Mouse (Mus musculus): ENCODE results near the gene Asap2. TPM values are rescaled to one million over a fixed set of nuclear protein-coding genes. Genes with fewer than 3 reads are reported as not detected.
A peak's percentile ranks its signal among the peaks of the same experiment; 100 is the strongest.
"Not testable (repeated sequence)": the region's sequence is repeated elsewhere in the genome, so short reads cannot be mapped to it uniquely, and the experiment has no call there.

The Asap2 gene
- polyA plus RNA-seq, 1 experiment from 2014 or later: 16.7 TPM

GRCm38 (mm10) chr12:21097806-21098325 lies 107.6 kb downstream of the Asap2 start:
- not testable (repeated sequence) for H3K4me1 ChIP-seq (ENCODE audit: control insufficient read depth, insufficient read depth, low read length); H3K9ac ChIP-seq (replicated peaks; ENCODE audit: low read length); H3K27me3 ChIP-seq (ENCODE audit: control insufficient read depth, insufficient read depth, low read length); H3K4me3 ChIP-seq (replicated peaks; ENCODE audit: low read depth, low read length); DNase-seq; H3K27ac ChIP-seq (replicated peaks; ENCODE audit: low read depth, low read length); H3K36me3 ChIP-seq (ENCODE audit: control insufficient read depth, insufficient read depth, low read length); ATAC-seq (ENCODE audit: low FRiP score, low TSS enrichment); H3K4me2 ChIP-seq (ENCODE audit: low read length); H3K9me3 ChIP-seq (ENCODE audit: control insufficient read depth, low read length)
- 46% methylated on average over 3 of the region's 3 CpGs for WGBS

DNA sequence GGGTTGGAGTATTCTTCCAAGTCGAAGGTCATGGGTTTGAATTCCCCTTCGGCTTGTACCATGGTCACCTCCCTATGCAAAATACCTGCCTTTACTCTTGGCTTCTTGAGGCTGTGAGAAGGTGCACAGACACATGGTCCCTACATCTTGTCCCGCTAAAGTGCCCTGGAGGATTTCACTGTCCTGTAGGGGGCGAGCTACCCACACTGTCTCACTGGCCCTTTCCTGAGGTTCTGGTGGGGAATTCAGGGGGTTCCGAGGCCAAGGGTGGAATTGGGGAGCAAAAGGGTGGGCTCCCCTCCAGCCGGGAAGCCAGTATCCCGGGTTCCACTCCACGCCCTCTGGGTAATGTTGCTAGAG lies 120.8 kb downstream of the Asap2 start:
- H3K4me1 ChIP-seq (ENCODE audit: control insufficient read depth, insufficient read depth, low read length); H3K36me3 ChIP-seq (ENCODE audit: control insufficient read depth, insufficient read depth, low read length); DNase-seq; H3K27me3 ChIP-seq (ENCODE audit: control insufficient read depth, insufficient read depth, low read length); H3K9me3 ChIP-seq (ENCODE audit: control insufficient read depth, low read length): not testable (repeated sequence)
- 4% methylated on average over 8 of the region's 8 CpGs for WGBS
- Histone ChIP-seq H3K9ac (replicated peaks; ENCODE audit: low read length) (peak overlapping the region; percentile 80), H3K27ac (replicated peaks; ENCODE audit: low read depth, low read length) (peak overlapping the region; percentile 87), H3K4me3 (replicated peaks; ENCODE audit: low read depth, low read length) (peak overlapping the region; percentile 73), H3K4me2 (ENCODE audit: low read length) (peak overlapping the region; percentile 66)
- peak; percentile 73 for ATAC-seq (ENCODE audit: low FRiP score, low TSS enrichment)

DNA sequence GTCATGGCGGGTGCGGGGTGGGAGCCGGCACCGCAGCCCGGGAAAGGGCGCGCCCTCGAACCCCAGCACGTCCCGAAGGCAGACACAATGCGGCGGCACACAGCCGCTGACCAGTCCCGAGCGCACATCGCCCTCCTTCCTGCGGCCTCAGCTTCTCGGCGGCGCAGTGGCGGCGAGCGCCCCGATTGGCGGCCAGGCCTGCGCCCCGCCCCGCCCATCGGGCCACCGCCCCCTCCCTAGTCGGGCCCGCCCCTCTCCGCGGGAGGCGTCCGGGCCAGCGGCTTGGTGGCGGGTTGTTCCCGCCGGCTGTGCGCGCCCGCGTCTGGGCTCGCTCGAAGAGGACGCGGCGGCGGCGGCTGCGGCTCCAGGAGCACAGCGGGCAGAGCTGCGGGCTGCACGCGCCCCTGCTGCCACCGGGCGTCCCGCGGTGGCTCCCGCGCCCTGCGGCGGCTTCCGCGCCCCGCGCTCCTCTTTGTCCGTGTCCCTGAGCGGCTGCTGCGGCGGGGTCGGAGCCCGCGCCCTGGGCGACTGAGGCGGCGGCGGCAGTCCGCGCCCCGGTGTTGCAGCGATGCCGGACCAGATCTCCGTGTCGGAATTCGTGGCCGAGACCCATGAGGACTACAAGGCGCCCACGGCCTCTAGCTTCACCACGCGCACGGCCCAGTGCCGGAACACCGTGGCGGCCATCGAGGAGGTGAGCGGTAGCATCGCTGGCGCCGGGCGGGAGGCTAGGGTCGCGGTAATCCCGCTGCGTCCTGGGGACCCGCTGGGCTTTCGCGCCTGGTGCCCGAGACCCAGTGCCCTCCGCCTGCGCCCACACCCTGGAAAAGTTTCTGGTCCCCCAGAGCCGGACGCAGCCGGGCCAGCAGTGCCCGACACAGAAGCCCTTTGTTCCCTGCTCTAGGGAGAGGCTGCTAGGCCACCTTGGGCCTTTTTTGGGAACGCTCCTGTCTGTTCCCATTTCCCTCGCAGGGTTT lies 121.5 kb downstream of the Asap2 start:
- peak overlapping the region; percentile 87 for H3K27ac ChIP-seq (replicated peaks; ENCODE audit: low read depth, low read length)
- peak overlapping the region; percentile 73 for H3K4me3 ChIP-seq (replicated peaks; ENCODE audit: low read depth, low read length)
- H3K9ac ChIP-seq (replicated peaks; ENCODE audit: low read length): peak overlapping the region; percentile 80
- peak; percentile 99 for ATAC-seq (ENCODE audit: low FRiP score, low TSS enrichment)
- peak overlapping the region; percentile 66 for H3K4me2 ChIP-seq (ENCODE audit: low read length)
- H3K4me1 ChIP-seq (ENCODE audit: control insufficient read depth, insufficient read depth, low read length): peaks cover 2% of the 10 kb centered on the region; the same call in 1 of the 2 replicates
- H3K27me3 ChIP-seq (ENCODE audit: control insufficient read depth, insufficient read depth, low read length): no peaks in the 10 kb centered on the region
- no peaks in the 10 kb centered on the region for H3K36me3 ChIP-seq (ENCODE audit: control insufficient read depth, insufficient read depth, low read length)
- H3K9me3 ChIP-seq (ENCODE audit: control insufficient read depth, low read length): no peaks in the 10 kb centered on the region
- DNase-seq: peak; percentile 94
- WGBS: under 1% methylated on average over 102 of the region's 118 CpGs

DNA sequence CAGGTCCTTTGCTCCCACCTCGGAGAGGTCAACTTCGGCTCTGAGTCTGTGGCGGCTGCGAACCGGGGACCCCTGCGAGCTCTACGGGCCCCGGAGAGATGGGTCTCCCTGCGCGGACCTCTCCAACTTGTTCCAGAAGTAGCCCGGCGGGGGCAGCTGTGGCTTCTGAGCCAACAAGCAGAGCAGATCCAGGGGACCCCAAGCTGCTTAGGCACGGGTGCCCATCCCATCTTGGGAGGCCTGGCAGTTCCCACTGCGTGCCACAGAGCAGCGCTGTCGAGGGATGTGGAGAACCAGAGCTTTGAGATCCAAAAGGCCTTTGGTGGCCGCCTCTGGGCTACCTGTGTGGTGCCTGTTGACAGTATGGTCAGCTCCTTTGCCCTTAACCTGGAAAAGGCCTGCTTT lies 122.2 kb downstream of the Asap2 start:
- Histone ChIP-seq H3K27me3 (ENCODE audit: control insufficient read depth, insufficient read depth, low read length) (no peaks in the 10 kb centered on the region), H3K4me1 (ENCODE audit: control insufficient read depth, insufficient read depth, low read length) (peaks cover 2% of the 10 kb centered on the region; the same call in 1 of the 2 replicates), H3K4me2 (ENCODE audit: low read length) (peak overlapping the region; percentile 66), H3K9me3 (ENCODE audit: control insufficient read depth, low read length) (no peaks in the 10 kb centered on the region), H3K36me3 (ENCODE audit: control insufficient read depth, insufficient read depth, low read length) (no peaks in the 10 kb centered on the region), H3K27ac (replicated peaks; ENCODE audit: low read depth, low read length) (peak overlapping the region; percentile 87), H3K4me3 (replicated peaks; ENCODE audit: low read depth, low read length) (peak overlapping the region; percentile 73), H3K9ac (replicated peaks; ENCODE audit: low read length) (peak overlapping the region; percentile 80)
- ATAC-seq (ENCODE audit: low FRiP score, low TSS enrichment) (peak; percentile 66), DNase-seq (peak; percentile 85)
- under 1% methylated on average over 17 of the region's 17 CpGs for WGBS

DNA sequence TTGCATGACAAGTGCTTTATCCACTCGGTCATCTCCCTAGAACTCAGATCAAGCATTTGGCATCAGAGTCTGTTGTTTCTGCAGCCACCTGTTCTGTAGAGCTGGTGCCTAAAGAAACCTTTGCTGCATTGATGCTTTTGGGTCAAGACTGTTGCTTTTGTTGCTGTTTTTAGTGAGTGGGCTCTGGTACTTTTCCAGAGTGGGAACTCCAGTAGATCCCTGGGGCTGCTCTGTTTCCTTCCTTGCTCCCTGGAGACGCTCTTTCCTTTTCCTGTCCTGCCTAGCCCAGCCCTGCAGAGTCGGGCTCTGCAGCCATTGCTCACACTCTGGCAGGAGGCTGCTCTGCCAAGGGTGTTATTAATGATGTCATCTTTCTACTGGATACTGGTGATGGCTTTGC lies 129.2 kb downstream of the Asap2 start:
- Histone ChIP-seq H3K27me3 (ENCODE audit: control insufficient read depth, insufficient read depth, low read length) (no peaks in the 10 kb centered on the region), H3K9ac (replicated peaks; ENCODE audit: low read length) (no peak overlapping the region), H3K27ac (replicated peaks; ENCODE audit: low read depth, low read length) (no peak overlapping the region), H3K9me3 (ENCODE audit: control insufficient read depth, low read length) (no peaks in the 10 kb centered on the region), H3K4me2 (ENCODE audit: low read length) (no peak overlapping the region), H3K4me1 (ENCODE audit: control insufficient read depth, insufficient read depth, low read length) (peaks cover under 1% of the 10 kb centered on the region; the same call in 1 of the 2 replicates), H3K36me3 (ENCODE audit: control insufficient read depth, insufficient read depth, low read length) (no peaks in the 10 kb centered on the region), H3K4me3 (replicated peaks; ENCODE audit: low read depth, low read length) (no peak overlapping the region)
- WGBS: 82% methylated on average over 3 of the region's 3 CpGs
- DNase-seq (no peak), ATAC-seq (ENCODE audit: low FRiP score, low TSS enrichment) (no peak)

DNA sequence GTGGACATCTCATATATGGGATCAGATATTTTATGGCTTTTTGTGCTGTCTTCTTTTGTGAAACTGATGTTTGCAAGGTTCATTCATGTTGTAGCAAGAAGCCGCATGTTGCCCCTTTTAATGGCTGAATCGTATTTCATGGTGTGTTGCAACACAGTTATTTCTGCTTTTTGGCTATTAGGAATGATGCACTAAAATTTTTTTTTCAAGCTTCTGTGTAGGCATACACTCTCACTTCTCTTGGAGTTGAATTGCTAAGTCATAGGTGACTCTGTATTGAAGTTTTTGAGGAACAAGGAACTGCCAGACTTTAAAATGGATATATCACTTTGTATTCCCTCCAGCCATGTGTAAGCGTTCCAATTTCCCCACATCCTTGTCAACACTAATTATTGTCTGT lies 132.6 kb downstream of the Asap2 start:
- no peaks in the 10 kb centered on the region for H3K27me3 ChIP-seq (ENCODE audit: control insufficient read depth, insufficient read depth, low read length)
- H3K36me3 ChIP-seq (ENCODE audit: control insufficient read depth, insufficient read depth, low read length): no peaks in the 10 kb centered on the region
- peaks cover 15% of the 10 kb centered on the region for H3K4me1 ChIP-seq (ENCODE audit: control insufficient read depth, insufficient read depth, low read length)
- H3K27ac ChIP-seq (replicated peaks; ENCODE audit: low read depth, low read length): no peak overlapping the region
- WGBS: 72% methylated on average over 3 of the region's 3 CpGs
- no peak overlapping the region for H3K4me3 ChIP-seq (replicated peaks; ENCODE audit: low read depth, low read length)
- DNase-seq: no peak
- no peak for ATAC-seq (ENCODE audit: low FRiP score, low TSS enrichment)
- no peaks in the 10 kb centered on the region for H3K9me3 ChIP-seq (ENCODE audit: control insufficient read depth, low read length)
- no peak overlapping the region for H3K9ac ChIP-seq (replicated peaks; ENCODE audit: low read length)
- no peak overlapping the region for H3K4me2 ChIP-seq (ENCODE audit: low read length)

- Histone ChIP-seq H3K9ac (replicated peaks; ENCODE audit: low read length) (no peak overlapping the region), H3K9me3 (ENCODE audit: control insufficient read depth, low read length) (no peaks in the 10 kb centered on the region), H3K27ac (replicated peaks; ENCODE audit: low read depth, low read length) (no peak overlapping the region), H3K27me3 (ENCODE audit: control insufficient read depth, insufficient read depth, low read length) (no peaks in the 10 kb centered on the region), H3K4me3 (replicated peaks; ENCODE audit: low read depth, low read length) (no peak overlapping the region), H3K4me1 (ENCODE audit: control insufficient read depth, insufficient read depth, low read length) (peaks cover 16% of the 10 kb centered on the region), H3K36me3 (ENCODE audit: control insufficient read depth, insufficient read depth, low read length) (no peaks in the 10 kb centered on the region), H3K4me2 (ENCODE audit: low read length) (no peak overlapping the region)
- DNase-seq (no peak), ATAC-seq (ENCODE audit: low FRiP score, low TSS enrichment) (no peak)
- whole genome bisulfite sequencing: 95% methylated on average over 5 of the region's 5 CpGs
Measured at GRCm38 (mm10) chr12:21123647-21124046, 133.4 kb downstream of the Asap2 start.

GRCm38 (mm10) chr12:21125675-21126470 lies 135.6 kb downstream of the Asap2 start:
- 0 out of 2 replicates have a peak overlapping the region, but pooled peaks have one; percentile 4 for H3K9ac ChIP-seq (replicated peaks; ENCODE audit: low read length)
- no peak overlapping the region for H3K4me3 ChIP-seq (replicated peaks; ENCODE audit: low read depth, low read length)
- no peaks in the 10 kb centered on the region for H3K9me3 ChIP-seq (ENCODE audit: control insufficient read depth, low read length)
- no peaks in the 10 kb centered on the region for H3K36me3 ChIP-seq (ENCODE audit: control insufficient read depth, insufficient read depth, low read length)
- H3K27me3 ChIP-seq (ENCODE audit: control insufficient read depth, insufficient read depth, low read length): no peaks in the 10 kb centered on the region
- DNase-seq (peak; percentile 34), ATAC-seq (ENCODE audit: low FRiP score, low TSS enrichment) (no peak)
- peaks cover 20% of the 10 kb centered on the region for H3K4me1 ChIP-seq (ENCODE audit: control insufficient read depth, insufficient read depth, low read length)
- 67% methylated on average over 10 of the region's 10 CpGs for WGBS
- H3K4me2 ChIP-seq (ENCODE audit: low read length): no peak overlapping the region
- H3K27ac ChIP-seq (replicated peaks; ENCODE audit: low read depth, low read length): peak overlapping the region; percentile 43

All from midbrain, embryonic 14.5 days (tissue).